Mouse (Mus musculus): ENCODE results near the gene Shld1. TPM values are rescaled to one million over a fixed set of nuclear protein-coding genes. Genes with fewer than 3 reads are reported as not detected.
A peak's percentile ranks its signal among the peaks of the same experiment; 100 is the strongest.

Shld1 gene
- polyA plus RNA-seq (2015; fragmentation: Nextera tagmentation; extraction: Ambion mirVana), result 13.4 and 14.9 TPM in 2 replicates

DNA sequence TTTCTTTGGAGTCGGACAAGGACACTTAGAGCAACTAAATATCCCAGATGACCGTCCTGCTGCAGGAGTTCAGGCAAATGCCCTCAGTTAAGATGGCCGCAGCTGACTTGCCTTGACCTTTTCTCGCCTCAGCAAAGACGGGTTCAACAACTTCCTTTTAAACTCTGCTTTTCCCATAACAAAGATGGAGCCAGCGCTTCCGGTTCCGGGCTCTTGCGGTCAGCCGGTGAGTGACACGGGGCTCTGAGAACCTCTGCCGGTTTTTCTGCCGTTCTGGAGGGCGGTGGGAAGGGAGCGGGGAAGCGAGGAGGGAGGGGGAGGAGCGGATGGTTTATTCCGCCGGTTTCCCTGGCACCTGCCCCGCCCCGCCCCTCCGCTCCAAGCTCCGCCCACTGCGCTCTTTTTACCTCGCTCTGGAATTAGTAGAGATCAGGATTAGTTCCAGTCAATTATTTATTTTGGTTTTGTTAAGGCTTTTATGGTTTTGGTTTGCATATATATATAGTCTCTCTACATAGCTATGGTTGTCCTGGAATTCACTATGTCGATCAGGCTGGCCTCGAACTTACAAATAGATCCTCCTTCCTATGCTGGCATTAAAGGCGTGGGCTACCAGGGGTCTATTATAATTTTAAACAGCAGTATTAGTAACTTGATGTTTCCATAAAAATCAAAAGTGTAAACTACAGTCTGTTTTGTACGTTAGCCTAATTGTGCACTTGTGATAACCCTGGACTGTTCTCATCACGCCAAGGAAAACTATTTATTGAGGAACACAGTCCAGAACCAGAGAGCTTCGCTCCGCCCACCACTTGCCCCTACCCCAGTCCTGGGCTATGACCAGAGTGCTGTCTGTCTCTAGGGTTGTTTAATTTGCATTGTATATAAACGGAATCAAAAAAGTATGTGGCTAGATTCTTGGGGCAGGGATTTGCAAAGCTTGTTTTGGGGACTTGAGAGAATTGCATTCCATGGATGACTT, at the start of gene Shld1:
Gene Shld1 (plus strand): TSS at position 176 of the 982 bp plus-strand sequence.
- 10% methylated on average over 33 of the region's 33 CpGs for WGBS
- H3K9me3 ChIP-seq, result no peaks in the 10 kb centered on the region
- peak within 1 kb of the TSS; percentile 81 for H3K27ac ChIP-seq (replicated peaks)
- H3K9ac ChIP-seq, result peak within 1 kb of the TSS; percentile 67
- H3K36me3 ChIP-seq, result peaks cover 4% of the 10 kb centered on the region
- H3K27me3 ChIP-seq (replicated peaks), result no peaks in the 10 kb centered on the region
- peak within 1 kb of the TSS; percentile 69 for H3K4me2 ChIP-seq
- ATAC-seq (ENCODE audit: extremely low read depth, insufficient number of reproducible peaks, low FRiP score, low TSS enrichment), result peak; percentile 79
- H3K4me1 ChIP-seq, result peaks cover 35% of the 10 kb centered on the region
- peak within 1 kb of the TSS; percentile 57 for H3K4me3 ChIP-seq

DNA sequence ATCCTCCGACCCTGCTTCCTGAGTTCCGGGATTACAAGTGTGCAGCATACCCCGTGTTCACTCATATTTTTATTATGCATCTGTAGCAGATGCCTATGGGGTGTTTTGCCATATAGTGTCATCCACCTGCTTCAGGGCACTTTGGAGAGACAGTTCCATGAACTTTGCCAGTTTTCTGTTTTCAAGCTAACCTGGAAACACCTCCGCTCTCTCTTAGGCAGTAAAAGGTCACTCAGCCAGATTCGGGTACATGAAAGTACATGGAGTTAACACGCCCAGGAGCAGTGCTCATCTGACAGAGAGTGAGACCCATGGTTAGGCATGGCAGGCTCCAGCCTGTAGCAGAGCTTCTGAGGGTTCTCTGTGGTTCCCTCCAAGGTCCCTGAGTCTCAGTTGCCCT, 48.4 kb upstream of the Shld1 start:
- peaks cover 6% of the 10 kb centered on the region for H3K4me1 ChIP-seq
- no peaks in the 10 kb centered on the region for H3K36me3 ChIP-seq
- H3K4me2 ChIP-seq, result no peak overlapping the region
- no peaks in the 10 kb centered on the region for H3K27me3 ChIP-seq (replicated peaks)
- no peaks in the 10 kb centered on the region for H3K9me3 ChIP-seq
- no peak overlapping the region for H3K27ac ChIP-seq (replicated peaks)
- ATAC-seq (ENCODE audit: extremely low read depth, insufficient number of reproducible peaks, low FRiP score, low TSS enrichment), result no peak
- H3K9ac ChIP-seq, result no peak overlapping the region
- H3K4me3 ChIP-seq, result no peak overlapping the region
- WGBS, result 82% methylated on average over 6 of the region's 6 CpGs

DNA sequence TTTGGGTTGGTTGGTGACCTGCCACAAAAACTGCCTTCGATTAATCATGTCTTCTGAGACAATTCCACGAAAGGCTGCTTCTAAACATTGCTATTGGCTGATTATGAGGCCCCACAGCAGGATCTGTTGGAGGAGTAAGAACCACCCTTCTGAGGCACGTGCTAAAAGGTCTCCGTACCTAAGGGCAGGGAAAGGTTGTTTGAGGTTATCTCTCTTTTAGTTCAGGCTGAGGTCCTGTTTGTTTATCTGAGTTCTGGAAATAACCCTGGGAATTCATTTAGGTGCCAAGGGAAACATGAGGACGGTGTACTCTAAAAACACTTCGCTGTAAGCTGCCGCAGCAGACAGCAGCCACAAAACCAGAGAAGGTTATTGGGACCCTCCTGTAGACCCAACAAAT, 47.4 kb upstream of the Shld1 start:
- ATAC-seq (ENCODE audit: extremely low read depth, insufficient number of reproducible peaks, low FRiP score, low TSS enrichment), result no peak
- Histone ChIP-seq H3K4me2 (no peak overlapping the region), H3K36me3 (no peaks in the 10 kb centered on the region), H3K9ac (no peak overlapping the region), H3K4me1 (peaks cover 6% of the 10 kb centered on the region), H3K27me3 (replicated peaks) (no peaks in the 10 kb centered on the region), H3K4me3 (no peak overlapping the region), H3K27ac (replicated peaks) (no peak overlapping the region), H3K9me3 (no peaks in the 10 kb centered on the region)
- WGBS, result 39% methylated on average over 7 of the region's 7 CpGs

DNA sequence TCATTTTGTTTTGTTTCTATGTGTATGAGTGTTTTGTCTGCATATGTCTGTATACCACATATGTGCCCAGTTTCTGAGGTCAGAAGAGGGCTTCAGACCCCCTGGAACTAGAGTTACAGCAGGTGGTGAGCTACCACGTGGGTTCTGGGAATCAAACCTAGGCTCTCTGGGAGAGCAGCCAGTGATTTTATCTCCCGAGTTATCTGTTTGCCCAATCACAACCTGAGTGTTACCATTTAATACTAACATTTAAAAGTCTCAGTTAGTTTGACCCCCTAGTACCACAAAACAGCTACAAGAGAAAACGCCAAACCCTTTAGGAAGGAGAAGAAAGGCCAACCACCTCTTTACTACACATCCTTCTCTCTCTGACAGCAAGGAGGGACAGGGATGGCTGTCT, 45.5 kb upstream of the Shld1 start:
- Histone ChIP-seq H3K36me3 (no peaks in the 10 kb centered on the region), H3K27ac (replicated peaks) (no peak overlapping the region), H3K27me3 (replicated peaks) (no peaks in the 10 kb centered on the region), H3K4me3 (no peak overlapping the region), H3K4me1 (peaks cover 6% of the 10 kb centered on the region), H3K4me2 (no peak overlapping the region), H3K9ac (no peak overlapping the region), H3K9me3 (no peaks in the 10 kb centered on the region)
- 51% methylated on average over 3 of the region's 3 CpGs for WGBS
- no peak for ATAC-seq (ENCODE audit: extremely low read depth, insufficient number of reproducible peaks, low FRiP score, low TSS enrichment)

DNA sequence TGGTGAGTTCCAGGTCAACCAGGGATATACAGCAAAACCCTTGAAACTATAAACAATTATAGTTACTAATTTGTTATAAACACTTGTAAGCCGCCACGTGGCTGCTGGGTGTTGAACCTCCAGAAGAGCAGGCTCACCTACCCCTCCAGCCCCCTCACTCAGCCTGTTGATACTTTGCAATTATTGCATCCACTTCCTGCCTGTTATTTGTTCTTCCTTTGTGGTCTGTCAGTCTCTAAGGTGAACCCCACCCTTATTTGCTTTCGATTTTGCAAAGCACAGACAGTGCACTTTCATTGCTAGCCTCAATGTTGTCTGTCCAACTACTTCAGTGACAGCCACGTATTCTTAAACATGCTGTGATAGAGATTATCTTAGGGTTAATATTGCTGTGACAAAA, 43.6 kb upstream of the Shld1 start:
- WGBS, result 62% methylated on average over 4 of the region's 4 CpGs
- Histone ChIP-seq H3K4me2 (no peak overlapping the region), H3K27ac (replicated peaks) (no peak overlapping the region), H3K36me3 (no peaks in the 10 kb centered on the region), H3K27me3 (replicated peaks) (no peaks in the 10 kb centered on the region), H3K4me3 (no peak overlapping the region), H3K9me3 (no peaks in the 10 kb centered on the region), H3K9ac (no peak overlapping the region), H3K4me1 (peaks cover 6% of the 10 kb centered on the region)
- ATAC-seq (ENCODE audit: extremely low read depth, insufficient number of reproducible peaks, low FRiP score, low TSS enrichment), result no peak

DNA sequence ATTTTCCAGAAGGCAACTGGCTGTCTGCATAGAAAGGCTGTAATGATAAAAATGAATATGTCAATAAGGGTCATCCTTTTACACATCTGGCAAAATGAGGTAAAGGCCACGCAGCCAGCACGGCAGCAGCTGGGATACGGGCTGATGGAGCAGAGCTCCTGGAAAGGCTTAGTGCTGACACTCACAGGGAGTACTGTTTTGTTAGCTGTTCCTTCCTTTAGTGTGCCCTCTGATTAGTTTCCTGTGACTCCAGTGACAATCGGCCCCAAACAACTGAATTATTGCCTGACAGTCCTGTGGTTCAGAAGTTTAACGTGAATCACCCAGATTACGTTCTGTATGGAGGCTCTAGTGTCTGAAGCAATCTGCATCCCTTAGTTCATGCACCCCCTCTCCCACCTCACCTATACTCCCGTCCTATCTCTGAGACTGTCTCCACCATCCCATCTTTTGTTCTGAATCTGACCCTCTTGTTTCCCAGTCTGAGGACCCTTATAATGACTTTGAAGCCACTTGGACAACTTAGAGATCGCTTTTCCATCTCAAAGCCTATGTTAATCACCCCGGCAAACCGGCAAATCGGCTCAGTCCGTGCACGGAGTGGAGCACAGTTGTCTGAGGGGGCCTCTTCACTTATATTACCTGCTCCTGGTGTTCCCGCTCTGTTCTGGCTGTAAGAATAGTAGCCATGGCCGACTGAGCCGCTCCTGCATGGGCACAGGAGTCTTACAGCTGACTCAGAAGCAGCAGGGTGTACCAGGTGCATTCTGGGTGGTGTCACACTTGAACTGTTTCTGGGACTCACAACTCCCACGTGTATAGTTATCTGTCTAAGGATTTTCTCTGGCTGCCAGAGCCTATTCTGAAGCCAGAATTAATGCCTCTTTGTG, 39.6 kb upstream of the Shld1 start:
- ATAC-seq (ENCODE audit: extremely low read depth, insufficient number of reproducible peaks, low FRiP score, low TSS enrichment), result no peak
- Histone ChIP-seq H3K4me1 (no peaks in the 10 kb centered on the region), H3K36me3 (no peaks in the 10 kb centered on the region), H3K27ac (replicated peaks) (no peak overlapping the region), H3K9me3 (no peaks in the 10 kb centered on the region), H3K9ac (no peak overlapping the region), H3K4me3 (no peak overlapping the region), H3K27me3 (replicated peaks) (no peaks in the 10 kb centered on the region), H3K4me2 (no peak overlapping the region)
- 56% methylated on average over 17 of the region's 17 CpGs for WGBS

DNA sequence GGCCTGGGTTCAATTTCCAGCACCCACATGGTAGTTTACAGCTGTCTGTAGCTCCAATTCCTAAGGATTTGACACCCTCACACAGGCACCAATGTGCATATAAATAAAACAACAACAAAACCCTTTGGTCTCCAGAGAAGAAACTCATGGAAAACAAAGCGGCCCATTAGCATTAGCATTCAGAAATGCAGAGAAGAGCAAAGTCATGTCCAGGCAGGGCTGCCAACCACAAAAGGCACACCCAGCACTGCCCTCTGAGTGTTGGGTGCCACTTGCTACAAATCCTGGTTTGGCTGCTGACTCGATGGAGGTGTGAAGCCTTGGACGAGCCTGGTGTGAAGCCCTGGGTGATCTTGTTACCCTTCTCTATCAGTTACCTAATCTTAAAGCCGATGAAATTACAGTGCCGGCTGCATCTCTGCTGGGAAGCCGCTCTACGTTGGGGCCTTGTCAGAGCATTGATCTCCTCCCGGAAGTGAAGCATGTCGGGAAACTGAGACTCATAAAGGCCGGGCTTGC, 37.3 kb upstream of the Shld1 start:
- no peaks in the 10 kb centered on the region for H3K4me1 ChIP-seq
- WGBS, result 73% methylated on average over 10 of the region's 10 CpGs
- no peak overlapping the region for H3K27ac ChIP-seq (replicated peaks)
- no peak overlapping the region for H3K9ac ChIP-seq
- H3K4me3 ChIP-seq, result no peak overlapping the region
- ATAC-seq (ENCODE audit: extremely low read depth, insufficient number of reproducible peaks, low FRiP score, low TSS enrichment), result no peak
- H3K36me3 ChIP-seq, result no peaks in the 10 kb centered on the region
- H3K27me3 ChIP-seq (replicated peaks), result no peaks in the 10 kb centered on the region
- no peaks in the 10 kb centered on the region for H3K9me3 ChIP-seq
- H3K4me2 ChIP-seq, result no peak overlapping the region

DNA sequence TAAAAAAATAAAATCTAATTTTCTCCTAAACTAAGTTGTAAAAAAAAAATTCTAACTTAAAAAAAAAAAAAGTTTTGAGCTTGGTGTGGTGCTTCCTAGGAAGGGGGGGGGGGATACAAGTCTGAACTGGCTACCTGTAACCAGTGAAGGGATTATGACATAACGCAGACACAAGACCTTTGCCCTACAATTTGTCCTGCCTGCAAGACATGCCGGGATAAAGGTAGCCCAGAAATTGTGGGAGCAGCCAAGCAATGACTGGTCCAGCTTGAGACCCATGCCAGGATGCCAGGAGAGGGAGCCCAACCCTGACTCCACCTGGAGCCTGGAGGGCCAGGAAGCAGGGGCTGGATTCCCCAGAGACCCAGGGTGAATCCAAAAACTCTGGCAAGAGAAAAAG, 36.2 kb upstream of the Shld1 start:
- Histone ChIP-seq H3K9me3 (no peaks in the 10 kb centered on the region), H3K4me2 (no peak overlapping the region), H3K4me1 (no peaks in the 10 kb centered on the region), H3K9ac (no peak overlapping the region), H3K4me3 (no peak overlapping the region), H3K36me3 (no peaks in the 10 kb centered on the region), H3K27me3 (replicated peaks) (no peaks in the 10 kb centered on the region), H3K27ac (replicated peaks) (no peak overlapping the region)
- ATAC-seq (ENCODE audit: extremely low read depth, insufficient number of reproducible peaks, low FRiP score, low TSS enrichment), result no peak
- whole genome bisulfite sequencing, result 68% methylated on average over 2 of the region's 2 CpGs

DNA sequence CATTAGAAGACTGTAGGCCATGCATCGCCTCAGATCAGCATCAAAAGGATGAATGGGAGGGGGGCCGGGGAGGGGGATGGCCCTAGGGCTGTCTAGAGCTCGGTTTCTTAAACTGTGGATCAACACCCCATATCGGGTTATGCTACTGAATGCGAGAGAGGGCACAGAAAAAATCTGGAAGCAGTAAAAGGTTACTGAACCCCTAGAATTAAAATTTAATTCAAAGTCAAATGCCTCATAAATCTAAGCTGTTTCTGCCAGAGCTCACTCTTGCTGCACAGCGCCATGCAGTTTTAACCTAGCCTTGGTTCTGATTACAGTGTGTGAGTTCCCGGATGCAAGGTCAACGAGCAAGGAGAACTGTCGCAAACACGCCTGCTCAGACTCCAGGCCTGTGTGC, 34.3 kb upstream of the Shld1 start:
- ATAC-seq (ENCODE audit: extremely low read depth, insufficient number of reproducible peaks, low FRiP score, low TSS enrichment), result no peak
- WGBS, result 52% methylated on average over 10 of the region's 10 CpGs
- H3K9ac ChIP-seq, result no peak overlapping the region; the same call in 1 of the 2 replicates

DNA sequence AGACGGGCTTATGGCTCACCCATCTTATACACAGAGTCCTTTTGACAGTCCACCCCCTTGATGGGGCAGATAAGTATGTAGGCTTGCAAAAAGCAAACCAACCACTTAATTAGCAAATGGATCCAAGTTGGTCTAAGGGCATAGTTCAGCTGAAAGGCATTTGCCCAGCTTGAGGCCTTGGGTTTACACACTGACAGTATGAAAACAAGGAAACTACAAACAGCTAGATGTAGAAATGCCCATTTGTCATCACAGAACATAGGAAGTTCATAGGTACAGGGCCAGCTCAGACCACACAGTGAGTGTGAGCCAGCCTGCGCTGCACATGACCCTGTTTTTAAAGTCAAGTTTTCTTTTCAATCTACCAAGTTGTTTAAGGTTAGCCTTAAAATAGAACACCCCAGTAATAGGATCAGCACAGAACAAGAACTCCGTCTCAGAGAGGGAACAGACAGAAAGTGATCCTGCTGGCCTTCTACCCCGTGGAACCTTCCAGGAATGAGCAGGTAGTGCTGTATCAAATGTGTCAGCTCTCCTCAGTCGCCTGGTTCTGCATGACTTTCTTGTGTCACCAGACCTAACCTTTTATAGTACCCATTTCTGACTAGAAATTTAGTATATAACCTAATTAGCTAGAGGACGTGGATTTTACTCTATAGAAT, 31.8 kb upstream of the Shld1 start:
- no peak for ATAC-seq (ENCODE audit: extremely low read depth, insufficient number of reproducible peaks, low FRiP score, low TSS enrichment)

More for the DNA sequence above, 34.3 kb upstream of the Shld1 start:
- Histone ChIP-seq H3K9me3 (no peaks in the 10 kb centered on the region), H3K4me2 (no peak overlapping the region), H3K4me3 (no peak overlapping the region), H3K36me3 (no peaks in the 10 kb centered on the region), H3K27me3 (replicated peaks) (no peaks in the 10 kb centered on the region), H3K27ac (replicated peaks) (no peak overlapping the region), H3K4me1 (no peaks in the 10 kb centered on the region)

DNA sequence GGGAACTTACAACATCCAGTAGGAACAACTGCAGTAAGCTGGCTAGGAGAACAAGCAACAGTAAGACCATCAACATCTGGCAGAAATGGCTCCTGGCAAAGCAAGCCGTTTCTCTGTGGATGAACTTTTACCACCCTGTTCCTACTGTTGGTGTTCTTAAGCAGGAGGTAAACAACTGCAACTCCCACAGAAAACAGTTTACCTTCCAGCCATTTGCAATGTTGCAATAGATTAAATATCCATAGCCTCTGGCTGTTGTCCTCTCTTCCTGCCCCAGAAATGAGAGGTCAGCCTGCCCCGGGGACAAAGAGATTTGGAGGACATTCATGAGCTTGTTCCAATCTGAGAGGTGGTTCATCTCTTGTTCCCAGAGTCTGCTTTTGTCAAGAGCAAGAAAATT, 29.5 kb upstream of the Shld1 start:
- WGBS, result 79% methylated on average over 2 of the region's 2 CpGs
- no peak overlapping the region for H3K4me3 ChIP-seq
- ATAC-seq (ENCODE audit: extremely low read depth, insufficient number of reproducible peaks, low FRiP score, low TSS enrichment), result no peak

More for the DNA sequence above, 31.8 kb upstream of the Shld1 start:
- WGBS, result 67% methylated on average over 6 of the region's 6 CpGs
- Histone ChIP-seq H3K36me3 (no peaks in the 10 kb centered on the region), H3K4me1 (no peaks in the 10 kb centered on the region), H3K9me3 (no peaks in the 10 kb centered on the region), H3K27ac (replicated peaks) (no peak overlapping the region), H3K9ac (no peak overlapping the region), H3K27me3 (replicated peaks) (no peaks in the 10 kb centered on the region), H3K4me3 (no peak overlapping the region), H3K4me2 (no peak overlapping the region)

More for the DNA sequence above, 29.5 kb upstream of the Shld1 start:
- Histone ChIP-seq H3K9ac (no peak overlapping the region), H3K36me3 (no peaks in the 10 kb centered on the region), H3K9me3 (no peaks in the 10 kb centered on the region), H3K27me3 (replicated peaks) (no peaks in the 10 kb centered on the region), H3K4me1 (no peaks in the 10 kb centered on the region), H3K27ac (replicated peaks) (no peak overlapping the region), H3K4me2 (no peak overlapping the region)

All from heart, embryonic 13.5 days (tissue).